Mouse (Mus musculus) c-Kit-positive CD71-positive TER-119-negative erythroid progenitor cells, embryonic 14.5 days (primary cell): ENCODE data around the gene Cacna2d3.

ENCODE experiments used
- DNase-seq: peaks from one replicate; pipeline ENCODE4 v3.0.0-alpha.2; 2013; ENCODE audit warnings: low read depth

The Cacna2d3 gene

DNA sequence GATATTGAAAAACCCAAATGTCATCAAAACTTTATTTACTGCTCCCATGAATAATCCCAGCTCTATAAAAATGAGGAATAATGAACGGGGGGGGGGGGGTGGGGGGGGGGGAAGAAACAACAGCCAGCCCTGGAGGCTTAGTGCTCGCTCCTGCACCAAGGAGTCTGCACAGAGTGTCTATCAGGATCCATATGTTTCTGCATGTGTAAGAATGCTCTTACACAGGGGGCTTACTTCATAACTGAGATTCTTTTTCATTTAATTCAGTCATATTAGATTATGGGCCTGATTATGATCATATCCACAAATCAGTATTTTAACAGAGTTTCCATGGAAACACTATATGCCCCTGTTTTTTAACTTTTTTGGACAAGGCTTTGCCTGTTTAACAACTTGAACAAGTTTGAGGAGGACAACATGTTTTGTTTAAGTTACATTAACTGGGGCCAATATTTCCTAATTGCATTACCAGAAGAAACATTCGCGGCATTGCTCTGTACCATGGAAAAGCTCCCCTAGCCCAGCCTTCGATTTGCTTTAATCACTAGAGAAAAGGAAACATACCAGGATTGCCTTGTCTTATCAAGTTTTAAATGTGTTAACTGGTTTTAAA, 716.3 kb downstream of the Cacna2d3 start:
- no peak for DNase-seq

GRCm38 (mm10) chr14:28996569-28996968, 725.1 kb downstream of the Cacna2d3 start:
- DNase-seq, result no peak

GRCm38 (mm10) chr14:28988211-28988900, 733.3 kb downstream of the Cacna2d3 start:
- DNase-seq, result no peak

DNA sequence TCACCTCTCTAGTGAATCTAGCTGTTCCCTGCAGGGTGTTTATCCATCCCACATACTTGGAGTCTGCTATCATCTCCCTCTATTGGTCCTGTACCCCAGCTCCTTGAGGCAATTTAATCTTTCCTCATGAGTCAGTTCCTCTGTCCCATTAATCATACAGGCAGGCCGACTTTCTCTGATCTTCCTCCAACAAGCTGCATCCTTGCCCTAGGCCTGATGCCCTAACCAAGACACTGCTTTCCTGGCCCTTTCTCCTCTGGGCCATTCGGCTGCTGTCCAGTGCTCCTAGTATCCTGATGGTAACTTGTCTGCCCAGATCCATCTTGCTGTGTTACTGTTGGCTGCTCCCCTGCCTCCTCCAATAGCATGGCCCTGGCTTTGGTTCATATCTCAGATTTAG, 737.4 kb downstream of the Cacna2d3 start:
- no peak for DNase-seq

GRCm38 (mm10) chr14:28980482-28980881, 741.2 kb downstream of the Cacna2d3 start:
- DNase-seq, result no peak

GRCm38 (mm10) chr14:28979230-28979629, 742.4 kb downstream of the Cacna2d3 start:
- DNase-seq, result no peak

- DNase-seq, result no peak
These were observed 749.0 kb downstream of the Cacna2d3 start for GRCm38 (mm10) chr14:28972620-28973019.

DNA sequence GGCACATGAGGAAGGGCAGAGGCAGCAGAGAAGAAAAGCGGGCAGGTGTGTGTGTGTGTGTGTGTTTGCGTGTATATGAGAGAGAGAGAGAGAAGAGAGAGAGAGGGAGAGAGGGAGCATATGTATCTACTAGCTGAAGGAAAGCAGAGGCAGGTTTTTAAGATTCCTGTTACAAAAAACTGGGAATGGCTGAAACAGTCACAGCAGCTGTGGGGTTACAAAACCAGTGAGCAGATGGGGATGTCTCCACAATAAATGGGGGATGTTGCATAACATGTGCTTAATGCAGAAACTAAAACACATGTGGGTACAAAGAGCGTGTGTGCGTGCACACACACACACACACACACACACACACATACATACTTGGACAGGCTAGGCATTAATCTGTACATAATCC, 752.4 kb downstream of the Cacna2d3 start:
- no peak for DNase-seq

GRCm38 (mm10) chr14:28966881-28967280, 754.8 kb downstream of the Cacna2d3 start:
- no peak for DNase-seq

GRCm38 (mm10) chr14:28961379-28961778, 760.3 kb downstream of the Cacna2d3 start:
- DNase-seq, result no peak

DNA sequence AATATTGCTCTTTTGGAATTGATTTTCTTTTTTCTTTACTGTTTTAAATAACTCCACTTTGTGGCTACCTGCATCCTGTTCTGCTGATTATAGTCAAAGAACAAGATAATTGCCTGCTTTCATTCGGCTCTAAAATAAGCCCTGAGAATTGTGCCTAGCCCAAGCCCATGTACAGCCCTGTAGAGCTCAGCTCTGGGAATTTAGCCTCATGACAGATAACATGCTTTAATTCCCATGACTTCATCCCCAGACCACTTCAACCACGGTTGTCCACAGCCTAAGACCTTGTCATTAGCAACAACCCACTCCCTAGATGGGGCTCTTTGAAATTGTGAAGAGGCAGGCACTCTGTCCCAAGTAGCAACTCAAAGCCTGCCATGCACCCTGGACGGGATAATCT, 762.6 kb downstream of the Cacna2d3 start:
- no peak for DNase-seq

DNA sequence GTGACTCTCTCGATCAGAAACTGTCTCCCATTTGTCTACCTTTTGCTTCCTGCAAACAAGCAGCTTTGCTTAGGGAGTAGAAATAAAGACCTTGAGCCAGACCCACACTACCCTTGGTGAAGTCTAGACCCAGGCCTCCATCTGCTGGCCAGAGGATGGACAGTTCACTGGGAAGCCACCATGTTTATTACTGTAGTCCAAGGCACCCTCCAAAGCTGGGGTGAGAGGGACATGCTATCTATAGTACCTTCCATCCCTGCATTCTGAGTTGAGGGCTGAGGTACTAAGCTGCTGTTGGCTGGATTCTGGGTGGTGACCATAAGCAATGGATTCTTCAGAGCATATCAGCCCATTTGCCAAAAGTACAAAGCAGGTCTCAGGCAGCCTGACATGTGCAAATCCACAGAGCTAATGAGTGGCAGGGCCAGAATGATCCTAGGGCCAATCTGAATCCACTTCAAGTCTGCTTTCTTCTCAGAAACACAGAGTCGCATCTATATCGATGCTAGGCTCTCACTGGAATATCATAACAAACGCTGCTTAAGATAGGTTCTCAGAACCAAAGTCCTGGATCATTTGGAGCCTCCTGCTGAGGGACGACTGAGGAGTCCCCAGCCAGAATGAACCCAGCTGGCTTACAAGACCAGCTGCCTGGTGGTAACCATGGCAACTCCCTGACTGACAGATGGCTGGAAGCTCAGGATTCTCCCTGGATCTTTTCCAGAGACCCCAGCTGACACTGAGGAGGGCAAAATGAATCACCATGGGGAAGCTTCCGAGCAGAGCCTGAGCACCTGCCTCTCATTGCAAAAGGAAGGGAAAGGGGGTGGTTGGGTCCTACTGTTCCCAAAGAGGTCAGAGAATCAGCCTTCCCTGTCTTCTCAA, 763.3 kb downstream of the Cacna2d3 start:
- DNase-seq, result no peak

DNA sequence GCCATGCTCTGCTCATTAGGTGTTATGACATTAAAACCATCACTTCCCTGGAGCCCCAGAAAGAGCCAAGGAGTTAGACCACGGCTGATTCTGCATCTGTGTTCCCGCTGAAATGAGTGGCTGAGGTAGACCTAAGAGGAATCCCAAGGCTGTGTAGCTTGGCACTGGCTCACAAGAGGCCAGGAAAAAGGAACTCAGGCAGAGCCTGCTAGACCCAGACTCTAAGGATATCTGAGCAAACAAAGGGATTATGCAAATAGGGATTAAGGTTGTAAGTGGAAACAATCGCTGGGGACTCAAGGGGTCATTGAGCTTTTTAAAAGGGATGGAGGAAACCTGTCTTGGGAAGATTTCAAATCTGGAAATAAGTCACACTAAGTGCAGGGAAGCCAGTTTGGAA, 766.5 kb downstream of the Cacna2d3 start:
- no peak for DNase-seq

GRCm38 (mm10) chr14:28954588-28954987, 767.1 kb downstream of the Cacna2d3 start:
- DNase-seq, result no peak

GRCm38 (mm10) chr14:28954086-28954485, 767.6 kb downstream of the Cacna2d3 start:
- DNase-seq, result no peak

GRCm38 (mm10) chr14:28953409-28953808, 768.3 kb downstream of the Cacna2d3 start:
- DNase-seq, result no peak

DNA sequence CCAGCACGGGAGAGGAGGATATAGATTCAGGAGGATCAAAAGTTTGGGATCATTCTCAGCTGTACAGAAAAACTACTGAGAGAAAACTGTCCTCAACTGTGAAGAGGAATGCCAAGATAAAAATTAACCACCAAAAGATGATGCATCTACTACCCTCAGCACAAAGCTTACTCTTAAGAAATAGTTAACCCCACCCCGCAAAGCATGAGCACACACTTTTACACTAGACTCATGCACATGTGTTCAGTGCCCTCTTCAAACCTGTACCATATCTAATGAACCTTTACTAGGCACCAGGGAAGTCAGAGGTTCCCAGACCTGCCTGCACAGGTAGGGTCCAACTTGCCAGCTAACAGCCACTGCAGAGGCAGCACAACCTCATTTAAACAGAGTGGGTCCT, 771.2 kb downstream of the Cacna2d3 start:
- DNase-seq, result no peak

GRCm38 (mm10) chr14:28949785-28950184, 771.9 kb downstream of the Cacna2d3 start:
- DNase-seq, result no peak

DNA sequence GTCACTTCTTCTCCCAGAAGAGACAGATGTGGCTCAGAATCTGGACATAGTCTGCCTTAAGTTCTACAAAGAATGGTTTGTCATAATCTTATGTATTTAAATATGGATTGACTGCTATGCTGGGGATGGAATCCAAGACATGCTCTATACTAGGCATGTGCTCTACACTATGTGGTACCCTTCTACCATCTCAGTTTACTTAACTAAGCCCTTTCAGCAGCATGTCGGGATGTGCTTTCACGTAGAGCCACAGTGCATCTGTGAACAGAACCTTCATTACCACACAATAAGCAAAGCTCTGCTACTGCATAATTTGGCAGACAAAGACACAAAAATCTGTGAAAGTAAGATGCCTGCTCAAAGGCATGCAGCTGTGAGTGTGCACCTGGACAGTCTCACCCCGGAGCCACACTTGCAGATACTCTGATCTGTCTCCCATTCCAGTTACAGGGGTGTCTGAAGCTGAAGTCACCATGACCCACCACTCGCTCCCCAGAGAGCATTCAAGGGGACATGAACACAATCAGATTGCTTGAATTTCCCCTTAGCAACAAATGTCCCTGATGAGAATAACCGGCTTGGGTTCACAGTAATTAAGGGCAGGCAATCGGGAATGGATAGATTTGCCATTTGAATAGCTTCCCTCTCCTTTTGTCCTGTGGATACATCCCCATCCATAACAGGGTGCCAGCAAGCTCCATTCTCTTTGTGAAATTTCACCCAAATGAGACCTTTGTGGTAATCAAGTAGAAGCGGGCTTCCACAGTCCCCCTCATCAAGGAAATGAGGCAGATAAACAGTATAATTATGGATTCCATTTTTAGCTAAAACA, 773.4 kb downstream of the Cacna2d3 start:
- DNase-seq, result no peak

DNA sequence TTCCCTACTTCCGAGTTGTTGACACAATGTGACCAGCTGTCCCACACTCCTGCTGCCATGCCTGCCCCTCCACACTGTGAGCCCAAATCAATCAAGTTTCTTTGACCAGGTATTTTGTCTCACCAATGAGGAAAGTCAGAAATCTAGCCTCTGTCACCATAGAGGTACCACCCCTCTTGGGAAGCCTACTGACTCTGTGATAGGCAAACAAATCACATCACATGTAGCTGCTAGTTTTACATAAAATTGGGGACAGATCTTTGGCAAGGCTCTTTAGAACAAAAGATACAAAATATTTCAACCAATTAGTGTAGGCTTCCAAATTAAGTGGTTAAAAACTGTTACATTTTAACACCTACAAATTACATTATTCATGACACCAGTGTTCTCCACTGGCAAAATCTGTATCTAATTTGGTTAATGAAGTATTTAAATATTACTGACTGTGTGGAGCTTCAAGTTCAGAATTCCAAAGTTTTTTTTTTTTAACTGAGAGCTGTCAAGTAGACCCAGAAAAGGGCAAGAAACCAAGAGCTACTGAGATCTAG, 788.8 kb downstream of the Cacna2d3 start:
- DNase-seq, result no peak

- DNase-seq, result no peak
These were observed 798.3 kb downstream of the Cacna2d3 start for GRCm38 (mm10) chr14:28923180-28923961.
